Mouse (Mus musculus): ENCODE measurements at regions not wholly inside any gene's neighbourhood (a gene's known extent, or its start where the extent isn't known, plus 50 kb on each side); places are given as distances from the start of the nearest gene placed in this dataset.

- intact Hi-C loops (cut with DNase I): no loop called here
- no peak for DNase-seq (ENCODE audit: extremely low spot score in 1 of 2, low spot score in 2 of 2)
These were observed 136.3 kb downstream of the Cdca7 start for GRCm38 (mm10) chr2:72612221-72612620.

- intact Hi-C loops (cut with DNase I): no loop called here
- DNase-seq (ENCODE audit: extremely low spot score in 1 of 2, low spot score in 2 of 2): peak in 1 of 2 experiments; percentile 52
These were observed 138.3 kb downstream of the Cdca7 start for GRCm38 (mm10) chr2:72614256-72614655.

GRCm38 (mm10) chr2:72615869-72616268 lies 139.9 kb downstream of the Cdca7 start:
- no peak for DNase-seq (ENCODE audit: extremely low spot score in 1 of 2, low spot score in 2 of 2)
- intact Hi-C loops (cut with DNase I): no loop called here

GRCm38 (mm10) chr2:72616412-72616811 lies 140.5 kb downstream of the Cdca7 start:
- intact Hi-C loops (cut with DNase I): no loop called here
- DNase-seq (ENCODE audit: extremely low spot score in 1 of 2, low spot score in 2 of 2): no peak

GRCm38 (mm10) chr2:72619446-72619845 lies 143.5 kb downstream of the Cdca7 start:
- intact Hi-C loops (cut with DNase I): no loop called here
- DNase-seq (ENCODE audit: extremely low spot score in 1 of 2, low spot score in 2 of 2): peak in 1 of 2 experiments; percentile 45

GRCm38 (mm10) chr2:72620182-72620652 lies 144.3 kb downstream of the Cdca7 start:
- peak in 1 of 2 experiments; percentile 22 for DNase-seq (ENCODE audit: extremely low spot score in 1 of 2, low spot score in 2 of 2)
- intact Hi-C loops (cut with DNase I): loop anchor here (5.0 kb wide), 1 partner anchor 103 kb away; no protein-coding TSS in a partner anchor

- intact Hi-C loops (cut with DNase I): no loop called here
- no peak for DNase-seq (ENCODE audit: extremely low spot score in 1 of 2, low spot score in 2 of 2)
These were observed 152.0 kb downstream of the Cdca7 start for GRCm38 (mm10) chr2:72627915-72628314.

GRCm38 (mm10) chr2:72628626-72629470 lies 152.9 kb downstream of the Cdca7 start:
- intact Hi-C loops (cut with DNase I): no loop called here

GRCm38 (mm10) chr2:72629691-72630461 lies 153.9 kb downstream of the Cdca7 start:
- intact Hi-C loops (cut with DNase I): loop anchor here (10.0 kb wide), 1 partner anchor 645 kb away; the partner anchor contains the start of gene Sp9
- DNase-seq (ENCODE audit: extremely low spot score in 1 of 2, low spot score in 2 of 2): no peak

More at GRCm38 (mm10) chr2:72628626-72629470, 152.9 kb downstream of the Cdca7 start:
- DNase-seq (ENCODE audit: extremely low spot score in 1 of 2, low spot score in 2 of 2): no peak

GRCm38 (mm10) chr2:72637881-72638620 lies 162.1 kb downstream of the Cdca7 start:
- intact Hi-C loops (cut with DNase I): loop anchor here (10.0 kb wide), 1 partner anchor 637 kb away; the partner anchor contains the start of gene Sp9

GRCm38 (mm10) chr2:72639022-72639421 lies 163.1 kb downstream of the Cdca7 start:
- intact Hi-C loops (cut with DNase I): loop anchor here (10.0 kb wide), 1 partner anchor 636 kb away; the partner anchor contains the start of gene Sp9

More at GRCm38 (mm10) chr2:72637881-72638620, 162.1 kb downstream of the Cdca7 start:
- DNase-seq (ENCODE audit: extremely low spot score in 1 of 2, low spot score in 2 of 2): no peak

GRCm38 (mm10) chr2:72641228-72641627 lies 165.3 kb downstream of the Cdca7 start:
- intact Hi-C loops (cut with DNase I): no loop called here
- DNase-seq (ENCODE audit: extremely low spot score in 1 of 2, low spot score in 2 of 2): no peak

More at GRCm38 (mm10) chr2:72639022-72639421, 163.1 kb downstream of the Cdca7 start:
- DNase-seq (ENCODE audit: extremely low spot score in 1 of 2, low spot score in 2 of 2): no peak

GRCm38 (mm10) chr2:72644151-72644843 lies 168.3 kb downstream of the Cdca7 start:
- intact Hi-C loops (cut with DNase I): no loop called here
- DNase-seq (ENCODE audit: extremely low spot score in 1 of 2, low spot score in 2 of 2): no peak

GRCm38 (mm10) chr2:72647642-72648041 lies 171.7 kb downstream of the Cdca7 start:
- intact Hi-C loops (cut with DNase I): no loop called here

GRCm38 (mm10) chr2:72648294-72648693 lies 172.3 kb downstream of the Cdca7 start:
- intact Hi-C loops (cut with DNase I): no loop called here
- no peak for DNase-seq (ENCODE audit: extremely low spot score in 1 of 2, low spot score in 2 of 2)

More at GRCm38 (mm10) chr2:72647642-72648041, 171.7 kb downstream of the Cdca7 start:
- DNase-seq (ENCODE audit: extremely low spot score in 1 of 2, low spot score in 2 of 2): no peak

- DNase-seq (ENCODE audit: extremely low spot score in 1 of 2, low spot score in 2 of 2): no peak
- intact Hi-C loops (cut with DNase I): no loop called here
These were observed 179.9 kb downstream of the Cdca7 start for GRCm38 (mm10) chr2:72655864-72656263.

- no peak for DNase-seq (ENCODE audit: extremely low spot score in 1 of 2, low spot score in 2 of 2)
- intact Hi-C loops (cut with DNase I): no loop called here
These were observed 181.4 kb downstream of the Cdca7 start for GRCm38 (mm10) chr2:72657101-72657920.

Data from left cerebral cortex, postnatal 10 days (tissue).